Mouse (Mus musculus) retina, postnatal 7 days (tissue): ENCODE measurements at regions not wholly inside any gene's neighbourhood (a gene's known extent, or its start where the extent isn't known, plus 50 kb on each side); places are given as distances from the start of the nearest gene placed in this dataset.

Source experiments
- DNase-seq: peaks from one replicate; pipeline ENCODE4 v3.0.0-alpha.2; 2012; ENCODE audit warnings: low read depth, low spot score

GRCm38 (mm10) chr1:155041592-155041991 lies 57.8 kb downstream of the Ier5 start:
- DNase-seq, result no peak

- DNase-seq, result no peak
These were observed 58.5 kb downstream of the Ier5 start for GRCm38 (mm10) chr1:155040939-155041371.

GRCm38 (mm10) chr1:155040086-155040726 lies 59.2 kb downstream of the Ier5 start:
- no peak for DNase-seq

- no peak for DNase-seq
These were observed 60.5 kb downstream of the Ier5 start for GRCm38 (mm10) chr1:155038631-155039625.

GRCm38 (mm10) chr1:155037479-155037878 lies 62.0 kb downstream of the Ier5 start:
- DNase-seq, result no peak

- no peak for DNase-seq
These were observed 68.5 kb downstream of the Ier5 start for GRCm38 (mm10) chr1:155030908-155031307.

- no peak for DNase-seq
These were observed 70.1 kb downstream of the Ier5 start for GRCm38 (mm10) chr1:155029195-155029879.

- no peak for DNase-seq
These were observed 70.7 kb downstream of the Ier5 start for GRCm38 (mm10) chr1:155028735-155029134.

- no peak for DNase-seq
These were observed 71.3 kb downstream of the Ier5 start for GRCm38 (mm10) chr1:155028147-155028546.

- DNase-seq, result no peak
These were observed 71.9 kb downstream of the Ier5 start for GRCm38 (mm10) chr1:155027583-155027982.

- DNase-seq, result peak; percentile 78
These were observed 73.5 kb downstream of the Ier5 start for GRCm38 (mm10) chr1:155025862-155026478.

GRCm38 (mm10) chr1:155023324-155023723 lies 76.1 kb downstream of the Ier5 start:
- DNase-seq, result no peak

- no peak for DNase-seq
These were observed 83.8 kb downstream of the Ier5 start for GRCm38 (mm10) chr1:155015669-155016068.

GRCm38 (mm10) chr1:155014944-155015343 lies 84.5 kb downstream of the Ier5 start:
- no peak for DNase-seq

- no peak for DNase-seq
These were observed 85.7 kb downstream of the Ier5 start for GRCm38 (mm10) chr1:155013784-155014183.

- DNase-seq, result no peak
These were observed 86.1 kb downstream of the Ier5 start for GRCm38 (mm10) chr1:155013361-155013760.

- DNase-seq, result peak; percentile 70
These were observed 92.6 kb downstream of the Ier5 start for GRCm38 (mm10) chr1:155006539-155007486.

- no peak for DNase-seq
These were observed 93.3 kb downstream of the Ier5 start for GRCm38 (mm10) chr1:155006099-155006498.

GRCm38 (mm10) chr1:155000301-155000700 lies 99.1 kb downstream of the Ier5 start:
- DNase-seq, result no peak

GRCm38 (mm10) chr1:154999501-155000131 lies 99.8 kb downstream of the Ier5 start:
- DNase-seq, result no peak
